Mouse (Mus musculus) stomach, embryonic 14.5 days (tissue): Measurements from ENCODE around the gene Sept9. TPM values are rescaled to one million over a fixed set of nuclear protein-coding genes. Genes with fewer than 3 reads are reported as not detected.
A peak's percentile ranks its signal among the peaks of the same experiment; 100 is the strongest.

ENCODE experiments used
- ATAC-seq: fragments of 200-750 bp; cut with Nextera tagmentation; 2 replicates; pipeline ENCODE4 v1.8.0; 2017; ENCODE audit warnings: low read depth, moderate TSS enrichment; ENCODE audit not compliant: insufficient number of reproducible peaks, insufficient read depth, low FRiP score
- H3K27ac ChIP-seq: fragments of 300-500 bp; sonication (generic); 2 replicates; pipeline ENCODE4 v1.5.1; 2014; ENCODE audit warnings: mild to moderate bottlenecking, low read length, moderate library complexity, mixed read lengths
- H3K27me3 ChIP-seq: fragments of 300-500 bp; sonication (generic); 2 replicates; pipeline ENCODE4 v1.6.1; 2014; ENCODE audit warnings: low read length, control low read depth, mixed read lengths; ENCODE audit not compliant: control insufficient read depth, insufficient read depth
- H3K36me3 ChIP-seq: fragments of 300-500 bp; sonication (generic); 2 replicates; pipeline ENCODE4 v1.6.1; 2014; ENCODE audit warnings: mild to moderate bottlenecking, control low read depth, low read length, moderate library complexity, mixed read lengths; ENCODE audit not compliant: control insufficient read depth, insufficient read depth
- H3K4me1 ChIP-seq: fragments of 300-500 bp; sonication (generic); 2 replicates; pipeline ENCODE4 v1.6.1; 2014; ENCODE audit warnings: low read length, control low read depth, mixed read lengths; ENCODE audit not compliant: control insufficient read depth, insufficient read depth
- H3K4me2 ChIP-seq: fragments of 300-500 bp; sonication (generic); replicated peaks from 2 replicates; pipeline ENCODE4 v1.6.1; 2014; ENCODE audit warnings: low read depth, low read length, control low read depth
- H3K4me3 ChIP-seq: fragments of 300-500 bp; sonication (generic); 2 replicates; pipeline ENCODE4 v1.5.1; 2014; ENCODE audit warnings: low read depth, low read length, control low read depth
- H3K9ac ChIP-seq: fragments of 300-500 bp; sonication (generic); replicated peaks from 2 replicates; pipeline ENCODE4 v1.6.1; 2014; ENCODE audit warnings: low read depth, mild to moderate bottlenecking, control low read depth, low read length, moderate library complexity, mixed read lengths
- H3K9me3 ChIP-seq: fragments of 300-500 bp; sonication (generic); 2 replicates; pipeline ENCODE4 v1.6.1; 2016; ENCODE audit warnings: low read depth, low read length, control low read depth; ENCODE audit not compliant: control insufficient read depth
- WGBS: fragments of 180-500 bp; shearing (Covaris S2); extraction: QIAGEN DNeasy Blood & Tissue Kit; methylation state at CpG from one replicate; pipeline ENCODE4 v1.1.7; 2014; 5-methylcytosine and 5-hydroxymethylcytosine counted together
- polyA plus RNA-seq: library from polyadenylated mRNA; unstranded; fragments of >200 nt; fragmentation: Nextera tagmentation; extraction: Ambion mirVana; gene quantifications from 2 replicates; pipeline ENCODE4 v1.2.1, GENCODE M21; 2014

The Sept9 gene
- polyA plus RNA-seq, 1 experiment from 2014 or later, result 106 TPM

GRCm38 (mm10) chr11:117408442-117409031, 209.1 kb downstream of the Sept9 start:
- H3K4me3 ChIP-seq, result no peak overlapping the region
- no peak for ATAC-seq
- H3K9me3 ChIP-seq, result no peaks in the 10 kb centered on the region
- H3K9ac ChIP-seq, result no peak overlapping the region
- 9% methylated on average over 16 of the region's 16 CpGs for WGBS
- peak overlapping the region; percentile 43; the same call in 1 of the 2 replicates for H3K4me2 ChIP-seq
- H3K27me3 ChIP-seq, result peaks cover 4% of the 10 kb centered on the region; the same call in 1 of the 2 replicates
- H3K36me3 ChIP-seq, result no peaks in the 10 kb centered on the region
- H3K27ac ChIP-seq, result no peak overlapping the region
- H3K4me1 ChIP-seq, result peaks cover 20% of the 10 kb centered on the region

- no peak overlapping the region for H3K9ac ChIP-seq
- peaks cover 7% of the 10 kb centered on the region; the same call in 1 of the 2 replicates for H3K27me3 ChIP-seq
- H3K4me3 ChIP-seq, result no peak overlapping the region
- ATAC-seq, result no peak
- peaks cover 21% of the 10 kb centered on the region for H3K4me1 ChIP-seq
- no peaks in the 10 kb centered on the region for H3K36me3 ChIP-seq
- no peaks in the 10 kb centered on the region for H3K9me3 ChIP-seq
- H3K4me2 ChIP-seq, result no peak overlapping the region
- WGBS, result 46% methylated on average over 11 of the region's 11 CpGs
- H3K27ac ChIP-seq, result no peak overlapping the region
Observed at GRCm38 (mm10) chr11:117409331-117409730, 209.9 kb downstream of the Sept9 start.

GRCm38 (mm10) chr11:117410059-117410458, 210.6 kb downstream of the Sept9 start:
- Histone ChIP-seq H3K36me3 (no peaks in the 10 kb centered on the region), H3K4me1 (peaks cover 28% of the 10 kb centered on the region), H3K4me2 (no peak overlapping the region), H3K27me3 (peaks cover 14% of the 10 kb centered on the region; the same call in 1 of the 2 replicates), H3K27ac (no peak overlapping the region), H3K9ac (no peak overlapping the region), H3K4me3 (no peak overlapping the region), H3K9me3 (no peaks in the 10 kb centered on the region)
- no peak for ATAC-seq
- 16% methylated on average over 6 of the region's 6 CpGs for WGBS

GRCm38 (mm10) chr11:117411663-117412062, 212.2 kb downstream of the Sept9 start:
- no peak overlapping the region for H3K27ac ChIP-seq

More at GRCm38 (mm10) chr11:117411663-117412062, 212.2 kb downstream of the Sept9 start:
- ATAC-seq, result no peak
- H3K9me3 ChIP-seq, result no peaks in the 10 kb centered on the region
- H3K4me3 ChIP-seq, result no peak overlapping the region
- H3K4me2 ChIP-seq, result no peak overlapping the region
- H3K36me3 ChIP-seq, result no peaks in the 10 kb centered on the region
- peaks cover 14% of the 10 kb centered on the region; the same call in 1 of the 2 replicates for H3K27me3 ChIP-seq
- H3K4me1 ChIP-seq, result peaks cover 37% of the 10 kb centered on the region
- H3K9ac ChIP-seq, result no peak overlapping the region
- WGBS, result 80% methylated on average over 4 of the region's 4 CpGs

Other genes with a start within 250 kb of the Sept9 start
- gene Sec14l1, start 84.5 kb upstream of the Sept9 start, polyA plus RNA-seq, result 41.1 and 42.7 TPM in 2 replicates